Mouse (Mus musculus) liver, embryonic 11.5 days (tissue): Measurements from ENCODE around the gene Ncapd2. TPM values are rescaled to one million over a fixed set of nuclear protein-coding genes. Genes with fewer than 3 reads are reported as not detected.

ENCODE experiments used
- ATAC-seq: fragments of 200-750 bp; cut with Nextera tagmentation; replicated peaks from 2 replicates; pipeline ENCODE4 v1.8.0; 2017; ENCODE audit warnings: moderate number of reproducible peaks, mild to moderate bottlenecking, moderate TSS enrichment, moderate library complexity; ENCODE audit not compliant: low FRiP score
- DNase-seq: peaks from one replicate; pipeline ENCODE4 v3.0.0-alpha.2; 2017; ENCODE audit warnings: low spot score
- H3K27ac ChIP-seq: fragments of 300-500 bp; sonication (generic); 2 replicates; pipeline ENCODE4 v1.5.1; 2014; ENCODE audit warnings: mild to moderate bottlenecking, low read depth, low read length, control low read depth
- H3K27me3 ChIP-seq: fragments of 300-500 bp; sonication (generic); replicated peaks from 2 replicates; pipeline ENCODE4 v1.6.1; 2014; ENCODE audit warnings: low read length, mixed read lengths; ENCODE audit not compliant: control insufficient read depth, insufficient read depth
- H3K36me3 ChIP-seq: fragments of 300-500 bp; sonication (generic); 2 replicates; pipeline ENCODE4 v1.6.1; 2014; ENCODE audit warnings: mild to moderate bottlenecking, low read length, moderate library complexity, mixed read lengths; ENCODE audit not compliant: control insufficient read depth, insufficient read depth
- H3K4me1 ChIP-seq: fragments of 300-500 bp; sonication (generic); replicated peaks from 2 replicates; pipeline ENCODE4 v1.6.1; 2014; ENCODE audit warnings: low read length, mixed read lengths; ENCODE audit not compliant: control insufficient read depth, insufficient read depth
- H3K4me2 ChIP-seq: fragments of 300-500 bp; sonication (generic); 2 replicates; pipeline ENCODE4 v1.6.1; 2014; ENCODE audit warnings: mild to moderate bottlenecking, control low read depth, moderate library complexity
- H3K4me3 ChIP-seq: fragments of 300-500 bp; sonication (generic); 2 replicates; pipeline ENCODE4 v1.5.1; 2014; ENCODE audit warnings: low read depth, low read length, control low read depth
- H3K9ac ChIP-seq: fragments of 300-500 bp; sonication (generic); 2 replicates; pipeline ENCODE4 v1.6.1; 2014; ENCODE audit warnings: low read depth, low read length, control low read depth
- H3K9me3 ChIP-seq: fragments of 300-500 bp; sonication (generic); 2 replicates; pipeline ENCODE4 v1.6.1; 2016; ENCODE audit warnings: low read length, inconsistent platforms, mixed read lengths; ENCODE audit not compliant: control insufficient read depth
- WGBS: fragments of 180-500 bp; shearing (Covaris S2); extraction: QIAGEN DNeasy Blood & Tissue Kit; methylation state at CpG from one replicate; pipeline ENCODE4 v1.1.7; 2014; 5-methylcytosine and 5-hydroxymethylcytosine counted together
- polyA plus RNA-seq: library from polyadenylated mRNA; unstranded; fragments of >200 nt; fragmentation: Nextera tagmentation; extraction: Ambion mirVana; gene quantifications from 2 replicates; pipeline ENCODE4 v1.2.1, GENCODE M21; 2014

Ncapd2 gene
- polyA plus RNA-seq, 1 experiment from 2014 or later = 158 TPM

- H3K9me3 ChIP-seq = no peaks in the 10 kb centered on the region
- ATAC-seq = no peak
- no peak overlapping the region for H3K4me2 ChIP-seq
- no peak overlapping the region for H3K4me3 ChIP-seq
- H3K9ac ChIP-seq = no peak overlapping the region
- 91% methylated on average over 20 of the region's 20 CpGs for WGBS
- no peaks in the 10 kb centered on the region; the same call in 1 of the 2 replicates for H3K36me3 ChIP-seq
- H3K27ac ChIP-seq = no peak overlapping the region
- H3K27me3 ChIP-seq = no peaks in the 10 kb centered on the region
- peaks cover 1% of the 10 kb centered on the region; the same call in 1 of the 2 replicates for H3K4me1 ChIP-seq
- no peak for DNase-seq
Measured at GRCm38 (mm10) chr6:125221115-125221745, 29.7 kb upstream of the Ncapd2 start.

GRCm38 (mm10) chr6:125218963-125219362 lies 27.5 kb upstream of the Ncapd2 start:
- Histone ChIP-seq H3K27ac (no peak overlapping the region), H3K36me3 (no peaks in the 10 kb centered on the region; the same call in 1 of the 2 replicates), H3K4me3 (no peak overlapping the region), H3K4me2 (no peak overlapping the region), H3K9me3 (no peaks in the 10 kb centered on the region), H3K4me1 (peaks cover 5% of the 10 kb centered on the region; the same call in 1 of the 2 replicates), H3K27me3 (no peaks in the 10 kb centered on the region), H3K9ac (no peak overlapping the region)
- ATAC-seq (no peak), DNase-seq (no peak)
- 79% methylated on average over 4 of the region's 4 CpGs for WGBS

GRCm38 (mm10) chr6:125217899-125218298 lies 26.4 kb upstream of the Ncapd2 start:
- peaks cover 5% of the 10 kb centered on the region; the same call in 1 of the 2 replicates for H3K4me1 ChIP-seq
- WGBS = 87% methylated on average over 11 of the region's 11 CpGs
- H3K27ac ChIP-seq = no peak overlapping the region
- no peak overlapping the region for H3K9ac ChIP-seq
- ATAC-seq (no peak), DNase-seq (no peak)
- H3K9me3 ChIP-seq = no peaks in the 10 kb centered on the region
- H3K27me3 ChIP-seq = peaks cover 4% of the 10 kb centered on the region; the same call in 1 of the 2 replicates
- no peak overlapping the region for H3K4me2 ChIP-seq
- H3K36me3 ChIP-seq = no peaks in the 10 kb centered on the region; the same call in 1 of the 2 replicates
- no peak overlapping the region for H3K4me3 ChIP-seq

- Histone ChIP-seq H3K4me3 (0 out of 2 replicates have a peak overlapping the region, but pooled peaks have one; percentile 2), H3K27ac (no peak overlapping the region), H3K4me2 (peak overlapping the region; percentile 89), H3K4me1 (peaks cover 5% of the 10 kb centered on the region; the same call in 1 of the 2 replicates), H3K36me3 (no peaks in the 10 kb centered on the region; the same call in 1 of the 2 replicates), H3K27me3 (peaks cover 4% of the 10 kb centered on the region; the same call in 1 of the 2 replicates), H3K9ac (no peak overlapping the region), H3K9me3 (no peaks in the 10 kb centered on the region)
- ATAC-seq = no peak
- 76% methylated on average over 2 of the region's 2 CpGs for WGBS
- DNase-seq = no peak
Measured at GRCm38 (mm10) chr6:125216898-125217297, 25.4 kb upstream of the Ncapd2 start.

- H3K4me3 ChIP-seq = peak within 1 kb of the TSS; percentile 79
- H3K36me3 ChIP-seq = no peaks in the 10 kb centered on the region; the same call in 1 of the 2 replicates
- ATAC-seq = peak; percentile 96
- peak within 1 kb of the TSS; percentile 86 for H3K9ac ChIP-seq
- peaks cover 4% of the 10 kb centered on the region; the same call in 1 of the 2 replicates for H3K27me3 ChIP-seq
- WGBS = under 1% methylated on average over 48 of the region's 48 CpGs
- DNase-seq = peak; percentile 86
- H3K4me2 ChIP-seq = peak within 1 kb of the TSS; percentile 89
- H3K4me1 ChIP-seq = peaks cover 5% of the 10 kb centered on the region; the same call in 1 of the 2 replicates
- peak within 1 kb of the TSS; percentile 36; the same call in 1 of the 2 replicates for H3K27ac ChIP-seq
- H3K9me3 ChIP-seq = no peaks in the 10 kb centered on the region
Measured at GRCm38 (mm10) chr6:125215148-125215954, 23.9 kb upstream of the Ncapd2 start, which contains the start of gene Vamp1. Gene Vamp1, plus strand, starts transcription at chr6:125215551.

- WGBS = 74% methylated on average over 6 of the region's 6 CpGs
- DNase-seq = no peak
Measured at GRCm38 (mm10) chr6:125213715-125214114, 22.2 kb upstream of the Ncapd2 start.

GRCm38 (mm10) chr6:125213129-125213528 lies 21.6 kb upstream of the Ncapd2 start:
- 64% methylated on average over 6 of the region's 6 CpGs for WGBS
- Histone ChIP-seq H3K27me3 (peaks cover 4% of the 10 kb centered on the region; the same call in 1 of the 2 replicates), H3K9ac (no peak overlapping the region), H3K9me3 (no peaks in the 10 kb centered on the region), H3K36me3 (no peaks in the 10 kb centered on the region), H3K4me3 (no peak overlapping the region), H3K4me2 (no peak overlapping the region), H3K27ac (no peak overlapping the region), H3K4me1 (peaks cover 5% of the 10 kb centered on the region; the same call in 1 of the 2 replicates)
- DNase-seq (no peak), ATAC-seq (no peak)

More at GRCm38 (mm10) chr6:125213715-125214114, 22.2 kb upstream of the Ncapd2 start:
- peaks cover 5% of the 10 kb centered on the region; the same call in 1 of the 2 replicates for H3K4me1 ChIP-seq
- no peak overlapping the region for H3K27ac ChIP-seq
- H3K27me3 ChIP-seq = peaks cover 4% of the 10 kb centered on the region; the same call in 1 of the 2 replicates
- no peak overlapping the region for H3K4me2 ChIP-seq
- ATAC-seq = no peak
- no peak overlapping the region for H3K9ac ChIP-seq
- H3K4me3 ChIP-seq = no peak overlapping the region
- H3K9me3 ChIP-seq = no peaks in the 10 kb centered on the region
- no peaks in the 10 kb centered on the region for H3K36me3 ChIP-seq

- H3K9me3 ChIP-seq = no peaks in the 10 kb centered on the region
- no peak overlapping the region for H3K4me3 ChIP-seq
- H3K4me2 ChIP-seq = no peak overlapping the region
- peaks cover 5% of the 10 kb centered on the region; the same call in 1 of the 2 replicates for H3K4me1 ChIP-seq
- DNase-seq = no peak
- peaks cover 4% of the 10 kb centered on the region; the same call in 1 of the 2 replicates for H3K27me3 ChIP-seq
- H3K36me3 ChIP-seq = no peaks in the 10 kb centered on the region
- no peak overlapping the region for H3K9ac ChIP-seq
- no peak overlapping the region for H3K27ac ChIP-seq
- ATAC-seq = no peak
- WGBS = 40% methylated on average over 2 of the region's 2 CpGs
Measured at GRCm38 (mm10) chr6:125212621-125213020, 21.1 kb upstream of the Ncapd2 start.
